Mouse (Mus musculus): ENCODE results near the gene Card9. TPM values are rescaled to one million over a fixed set of nuclear protein-coding genes. Genes with fewer than 3 reads are reported as not detected.

Card9 gene
- polyA plus RNA-seq, 1 experiment: 2.5 TPM

- TF ChIP-seq POLR2A (IDR thresholded peaks at IDR 0.05; ENCODE audit: low read depth, low read length) (no peak), CTCF (conservative IDR thresholded peaks at IDR 0.05; ENCODE audit: insufficient read depth, insufficient read length, low read depth, low read length) (no peak)
- no peaks in the 10 kb centered on the region for H3K36me3 ChIP-seq (ENCODE audit: control insufficient read depth, insufficient read depth, low read length)
- 76% methylated on average over 5 of the region's 5 CpGs for WGBS
Measured at GRCm38 (mm10) chr2:26363481-26363880, 2.8 kb upstream of the Card9 start.

DNA sequence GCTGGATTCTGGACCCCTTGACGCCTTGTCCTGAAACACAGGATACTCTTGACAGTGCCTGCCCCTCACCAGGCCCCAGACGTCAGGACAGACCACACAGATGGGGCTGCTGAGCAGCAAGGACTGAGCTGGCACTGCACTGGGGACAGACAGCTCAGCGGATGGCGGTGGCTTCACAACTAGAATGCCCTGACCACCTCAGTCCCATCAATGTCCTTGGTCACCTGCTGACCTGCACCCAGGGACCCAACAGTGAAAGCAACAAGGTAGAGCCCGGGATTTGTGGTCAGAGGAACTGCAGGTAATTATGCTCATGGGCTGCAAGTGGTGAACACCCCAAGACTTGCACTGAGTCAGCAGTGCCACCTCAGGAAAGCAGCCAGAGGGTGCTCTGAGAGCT, 2.3 kb upstream of the Card9 start:
- no peak for DNase-seq
- Histone ChIP-seq H3K4me3 (ENCODE audit: insufficient read depth, low read depth, low read length) (no peak overlapping the region), H3K4me1 (ENCODE audit: control insufficient read depth, insufficient read depth, low read length) (no peaks in the 10 kb centered on the region; the same call in 1 of the 2 replicates), H3K27me3 (replicated peaks; ENCODE audit: control insufficient read depth, insufficient read depth, low read length) (no peaks in the 10 kb centered on the region), H3K36me3 (ENCODE audit: control insufficient read depth, insufficient read depth, low read length) (no peaks in the 10 kb centered on the region), H3K27ac (ENCODE audit: insufficient read depth, low read depth, low read length) (no peak overlapping the region)
- WGBS: 88% methylated on average over 5 of the region's 5 CpGs
- TF ChIP-seq POLR2A (IDR thresholded peaks at IDR 0.05; ENCODE audit: low read depth, low read length): no peak
- no peak for TF ChIP-seq CTCF (conservative IDR thresholded peaks at IDR 0.05; ENCODE audit: insufficient read depth, insufficient read length, low read depth, low read length)

More at GRCm38 (mm10) chr2:26363481-26363880, 2.8 kb upstream of the Card9 start:
- Histone ChIP-seq H3K4me3 (ENCODE audit: insufficient read depth, low read depth, low read length) (no peak overlapping the region), H3K4me1 (ENCODE audit: control insufficient read depth, insufficient read depth, low read length) (no peaks in the 10 kb centered on the region), H3K27me3 (replicated peaks; ENCODE audit: control insufficient read depth, insufficient read depth, low read length) (no peaks in the 10 kb centered on the region), H3K27ac (ENCODE audit: insufficient read depth, low read depth, low read length) (no peak overlapping the region)
- DNase-seq: no peak

- Histone ChIP-seq H3K4me3 (ENCODE audit: insufficient read depth, low read depth, low read length) (no peak overlapping the region), H3K27me3 (replicated peaks; ENCODE audit: control insufficient read depth, insufficient read depth, low read length) (no peaks in the 10 kb centered on the region), H3K4me1 (ENCODE audit: control insufficient read depth, insufficient read depth, low read length) (peaks cover 4% of the 10 kb centered on the region; the same call in 1 of the 2 replicates), H3K36me3 (ENCODE audit: control insufficient read depth, insufficient read depth, low read length) (no peaks in the 10 kb centered on the region), H3K27ac (ENCODE audit: insufficient read depth, low read depth, low read length) (no peak overlapping the region)
- TF ChIP-seq CTCF (conservative IDR thresholded peaks at IDR 0.05; ENCODE audit: insufficient read depth, insufficient read length, low read depth, low read length) (no peak), POLR2A (IDR thresholded peaks at IDR 0.05; ENCODE audit: low read depth, low read length) (no peak)
- DNase-seq: no peak
- 72% methylated on average over 6 of the region's 6 CpGs for WGBS
Measured at GRCm38 (mm10) chr2:26359983-26360382, 735 bp downstream of the Card9 start.

DNA sequence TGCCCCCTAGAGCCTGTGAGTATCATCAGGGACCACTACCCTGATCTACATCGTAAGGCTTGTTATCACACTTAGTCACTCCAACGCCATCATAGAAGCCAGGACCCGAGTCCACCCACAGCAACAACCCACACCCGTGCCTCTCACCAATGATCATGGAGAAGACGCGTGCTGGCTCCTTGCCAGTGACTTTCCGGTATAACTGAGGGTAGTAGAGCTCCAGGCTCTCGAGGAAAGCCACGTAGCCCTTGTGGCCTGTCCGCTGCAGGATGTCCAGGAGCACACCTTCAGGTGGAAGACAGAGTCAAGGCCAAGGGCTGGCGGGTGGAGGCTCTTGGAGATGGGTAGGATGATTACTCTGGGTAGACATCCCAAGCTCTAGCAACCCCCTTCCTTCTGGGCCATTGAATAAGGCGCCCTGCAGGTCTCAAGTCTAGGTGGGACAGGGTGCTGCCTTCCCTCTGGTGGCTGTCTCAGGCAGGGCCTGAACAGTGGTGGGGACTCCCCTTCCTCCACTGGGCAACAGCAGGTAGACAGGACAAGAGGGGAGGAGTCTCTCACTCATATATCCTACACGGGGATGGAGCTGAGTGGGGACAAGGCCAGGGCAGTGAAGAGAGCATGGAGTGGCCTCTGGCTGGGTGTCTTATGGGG, 1.9 kb downstream of the Card9 start:
- H3K36me3 ChIP-seq (ENCODE audit: control insufficient read depth, insufficient read depth, low read length): no peaks in the 10 kb centered on the region
- 90% methylated on average over 13 of the region's 13 CpGs for WGBS
- peaks cover 4% of the 10 kb centered on the region; the same call in 1 of the 2 replicates for H3K4me1 ChIP-seq (ENCODE audit: control insufficient read depth, insufficient read depth, low read length)
- TF ChIP-seq CTCF (conservative IDR thresholded peaks at IDR 0.05; ENCODE audit: insufficient read depth, insufficient read length, low read depth, low read length): no peak
- TF ChIP-seq POLR2A (IDR thresholded peaks at IDR 0.05; ENCODE audit: low read depth, low read length): no peak
- H3K27me3 ChIP-seq (replicated peaks; ENCODE audit: control insufficient read depth, insufficient read depth, low read length): no peaks in the 10 kb centered on the region
- H3K27ac ChIP-seq (ENCODE audit: insufficient read depth, low read depth, low read length): no peak overlapping the region
- no peak overlapping the region for H3K4me3 ChIP-seq (ENCODE audit: insufficient read depth, low read depth, low read length)
- DNase-seq: no peak

GRCm38 (mm10) chr2:26357484-26357883, 3.2 kb downstream of the Card9 start:
- H3K36me3 ChIP-seq (ENCODE audit: control insufficient read depth, insufficient read depth, low read length): no peaks in the 10 kb centered on the region
- H3K27ac ChIP-seq (ENCODE audit: insufficient read depth, low read depth, low read length): no peak overlapping the region
- peaks cover 8% of the 10 kb centered on the region; the same call in 1 of the 2 replicates for H3K4me1 ChIP-seq (ENCODE audit: control insufficient read depth, insufficient read depth, low read length)
- peak; percentile 91 for DNase-seq
- H3K27me3 ChIP-seq (replicated peaks; ENCODE audit: control insufficient read depth, insufficient read depth, low read length): no peaks in the 10 kb centered on the region
- 40% methylated on average over 15 of the region's 15 CpGs for WGBS
- no peak overlapping the region for H3K4me3 ChIP-seq (ENCODE audit: insufficient read depth, low read depth, low read length)
- TF ChIP-seq POLR2A (IDR thresholded peaks at IDR 0.05; ENCODE audit: low read depth, low read length) (no peak), CTCF (conservative IDR thresholded peaks at IDR 0.05; ENCODE audit: insufficient read depth, insufficient read length, low read depth, low read length) (no peak; the same call in 1 of the 2 replicates)

- H3K36me3 ChIP-seq (ENCODE audit: control insufficient read depth, insufficient read depth, low read length): no peaks in the 10 kb centered on the region
- DNase-seq: no peak
- H3K27me3 ChIP-seq (replicated peaks; ENCODE audit: control insufficient read depth, insufficient read depth, low read length): no peaks in the 10 kb centered on the region
- TF ChIP-seq CTCF (conservative IDR thresholded peaks at IDR 0.05; ENCODE audit: insufficient read depth, insufficient read length, low read depth, low read length) (no peak), POLR2A (IDR thresholded peaks at IDR 0.05; ENCODE audit: low read depth, low read length) (no peak)
- no peak overlapping the region for H3K27ac ChIP-seq (ENCODE audit: insufficient read depth, low read depth, low read length)
- 76% methylated on average over 7 of the region's 7 CpGs for WGBS
- H3K4me1 ChIP-seq (ENCODE audit: control insufficient read depth, insufficient read depth, low read length): peaks cover 8% of the 10 kb centered on the region; the same call in 1 of the 2 replicates
- H3K4me3 ChIP-seq (ENCODE audit: insufficient read depth, low read depth, low read length): no peak overlapping the region
Measured at GRCm38 (mm10) chr2:26356678-26357077, 4.0 kb downstream of the Card9 start.

- no peak overlapping the region for H3K27ac ChIP-seq (ENCODE audit: insufficient read depth, low read depth, low read length)
- peaks cover 10% of the 10 kb centered on the region; the same call in 1 of the 2 replicates for H3K4me1 ChIP-seq (ENCODE audit: control insufficient read depth, insufficient read depth, low read length)
- WGBS: 91% methylated on average over 4 of the region's 4 CpGs
- no peaks in the 10 kb centered on the region for H3K36me3 ChIP-seq (ENCODE audit: control insufficient read depth, insufficient read depth, low read length)
- DNase-seq: no peak
- TF ChIP-seq CTCF (conservative IDR thresholded peaks at IDR 0.05; ENCODE audit: insufficient read depth, insufficient read length, low read depth, low read length) (no peak), POLR2A (IDR thresholded peaks at IDR 0.05; ENCODE audit: low read depth, low read length) (no peak)
- no peaks in the 10 kb centered on the region for H3K27me3 ChIP-seq (replicated peaks; ENCODE audit: control insufficient read depth, insufficient read depth, low read length)
- H3K4me3 ChIP-seq (ENCODE audit: insufficient read depth, low read depth, low read length): no peak overlapping the region
Measured at GRCm38 (mm10) chr2:26356231-26356630, 4.5 kb downstream of the Card9 start.

Measured in kidney, adult 2 months (tissue).